Mouse (Mus musculus) forebrain, embryonic 12.5 days (tissue): Measurements from ENCODE around the gene Fggy. TPM values are rescaled to one million over a fixed set of nuclear protein-coding genes. Genes with fewer than 3 reads are reported as not detected.

Experiments used
- ATAC-seq: fragments of 200-750 bp; cut with Nextera tagmentation; 2 replicates; pipeline ENCODE4 v1.8.0; 2017; ENCODE audit warnings: moderate TSS enrichment; ENCODE audit not compliant: low FRiP score
- H3K27ac ChIP-seq: fragments of 300-500 bp; sonication (generic); 2 replicates; pipeline ENCODE4 v1.5.1; 2016; ENCODE audit warnings: mild to moderate bottlenecking
- H3K27me3 ChIP-seq: fragments of 300-500 bp; sonication (generic); 2 replicates; pipeline ENCODE4 v1.6.1; 2016; ENCODE audit warnings: mild to moderate bottlenecking
- H3K36me3 ChIP-seq: fragments of 300-500 bp; sonication (generic); replicated peaks from 2 replicates; pipeline ENCODE4 v1.6.1; 2016; ENCODE audit warnings: mild to moderate bottlenecking
- H3K4me1 ChIP-seq: fragments of 300-500 bp; sonication (generic); 2 replicates; pipeline ENCODE4 v1.6.1; 2016
- H3K4me2 ChIP-seq: fragments of 300-500 bp; sonication (generic); 2 replicates; pipeline ENCODE4 v1.6.1; 2016; ENCODE audit warnings: mild to moderate bottlenecking, moderate library complexity
- H3K4me3 ChIP-seq: fragments of 300-500 bp; sonication (generic); replicated peaks from 2 replicates; pipeline ENCODE4 v1.5.1; 2016; ENCODE audit warnings: mild to moderate bottlenecking
- H3K9ac ChIP-seq: fragments of 300-500 bp; sonication (generic); 2 replicates; pipeline ENCODE4 v1.6.1; 2016; ENCODE audit warnings: mild to moderate bottlenecking
- H3K9me3 ChIP-seq: fragments of 300-500 bp; sonication (generic); 2 replicates; pipeline ENCODE4 v1.6.1; 2016
- WGBS: fragments of 180-500 bp; shearing (Covaris S2); methylation state at CpG from one replicate; pipeline ENCODE4 v1.1.7; 2016; 5-methylcytosine and 5-hydroxymethylcytosine counted together
- polyA plus RNA-seq: library from polyadenylated mRNA; unstranded; fragments of >200 nt; fragmentation: Nextera tagmentation; extraction: Ambion mirVana; gene quantifications from 2 replicates; pipeline ENCODE4 v1.2.1, GENCODE M21; 2016

The Fggy gene
- polyA plus RNA-seq, 1 experiment from 2014 or later, result 7.7 TPM

- Histone ChIP-seq H3K4me3 (peak within 1 kb of the TSS; percentile 75), H3K4me1 (peaks cover 19% of the 10 kb centered on the region), H3K27me3 (no peaks in the 10 kb centered on the region), H3K27ac (peak within 1 kb of the TSS; percentile 60), H3K4me2 (peak within 1 kb of the TSS; percentile 75), H3K9me3 (no peaks in the 10 kb centered on the region), H3K36me3 (no peaks in the 10 kb centered on the region), H3K9ac (peak within 1 kb of the TSS; percentile 67)
- whole genome bisulfite sequencing, result under 1% methylated on average over 81 of the region's 82 CpGs
- peak; percentile 100 for ATAC-seq
Observed at GRCm38 (mm10) chr4:95966928-95967724, 409.8 kb downstream of the Fggy start, which contains the start of gene Hook1. Gene Hook1 (plus strand): TSS chr4:95967240.
